Mouse (Mus musculus) neutrophil, adult 83 days (primary cell): Measurements from ENCODE around the gene Nrip3. TPM values are rescaled to one million over a fixed set of nuclear protein-coding genes. Genes with fewer than 3 reads are reported as not detected.

Experiments used
- total RNA-seq, 2 experiments: library from RNA; stranded (reverse); gene quantifications; one replicate each; pipeline ENCODE4 v1.2.4; 2023

Nrip3 gene
- total RNA-seq = 1 to 10 TPM in 1 of 2 experiments, not detected in 1; 1.4 TPM

GRCm38 (mm10) chr7:109781470-109782203, at the start of gene Nrip3:
Gene Nrip3, minus strand, starts transcription at chr7:109782025.

GRCm38 (mm10) chr7:109752008-109752925, 29.6 kb downstream of the Nrip3 start, which contains the start of gene Tmem9b:
Gene Tmem9b, minus strand, starts transcription at chr7:109752875.

GRCm38 (mm10) chr7:109731626-109732025, 50.2 kb downstream of the Nrip3 start, which contains the start of gene Ascl3:
Gene Ascl3, minus strand, starts transcription at chr7:109731726.

GRCm38 (mm10) chr7:109723697-109724096, 58.1 kb downstream of the Nrip3 start, which contains the start of gene BC051019:
Gene BC051019, minus strand, starts transcription at chr7:109723850.

Other genes with a start within 250 kb of the Nrip3 start
- 1 to 10 TPM; 6.9 to 9.2 TPM for gene St5, start 78.4 kb downstream of the Nrip3 start, total RNA-seq
- 10 to 100 TPM in 1 of 2 experiments, 1 to 10 TPM in 1; 9.6 to 13.2 TPM for gene Akip1, start 78.3 kb downstream of the Nrip3 start, total RNA-seq
- not detected for gene BC051019, start 58.2 kb downstream of the Nrip3 start, total RNA-seq
- not detected for gene Ascl3, start 50.3 kb downstream of the Nrip3 start, total RNA-seq
- gene Tmem9b, start 29.1 kb downstream of the Nrip3 start, total RNA-seq = 10 to 100 TPM; 33.8 to 34.8 TPM
- not detected for gene Scube2, start 83.7 kb upstream of the Nrip3 start, total RNA-seq
- gene Dennd5a, start 178.4 kb upstream of the Nrip3 start, total RNA-seq = 100 to 1,000 TPM; 193 to 212 TPM
- gene Tmem41b, start 204.9 kb upstream of the Nrip3 start, total RNA-seq = 10 to 100 TPM; 39.2 to 47.5 TPM
- 10 to 100 TPM; 44.1 to 53.9 TPM for gene Ipo7, start 236.2 kb upstream of the Nrip3 start, total RNA-seq